Mouse (Mus musculus) E14TG2a.4 (cell line): ENCODE results near the gene Arl4c.

Source experiments
- H3K27me3 ChIP-seq: 2 replicates; pipeline ENCODE4 v1.6.1; 2014; ENCODE audit warnings: low read length, control low read depth; ENCODE audit not compliant: insufficient read depth
- H3K36me3 ChIP-seq: 2 replicates; pipeline ENCODE4 v1.6.1; 2014; ENCODE audit warnings: low read length, control low read depth; ENCODE audit not compliant: insufficient read depth
- H3K4me1 ChIP-seq: replicated peaks from 2 replicates; pipeline ENCODE4 v1.6.1; 2014; ENCODE audit warnings: low read depth, low read length, control low read depth
- H3K4me3 ChIP-seq: replicated peaks from 2 replicates; pipeline ENCODE4 v1.5.1; 2014; ENCODE audit warnings: mild to moderate bottlenecking, low read length
- H3K9me3 ChIP-seq: 2 replicates; pipeline ENCODE4 v1.6.1; 2014; ENCODE audit warnings: low read length, control low read depth
- CTCF ChIP-seq: conservative IDR thresholded peaks from 2 replicates; pipeline ENCODE4 v1.5.1; 2014; ENCODE audit warnings: low read length
- NANOG ChIP-seq: IDR thresholded peaks from 2 replicates; pipeline ENCODE4 v1.6.1; 2014; ENCODE audit warnings: borderline replicate concordance, low read length, mixed read lengths
- POU5F1 ChIP-seq: IDR thresholded peaks from 2 replicates; pipeline ENCODE4 v1.6.1; 2014; ENCODE audit warnings: low read length, borderline replicate concordance

Arl4c gene

GRCm38 (mm10) chr1:88698926-88699325, 3.1 kb downstream of the Arl4c start:
- H3K4me3 ChIP-seq: no peak overlapping the region
- 0 out of 2 replicates have a peak, but pooled peaks cover 6% of the 10 kb centered on the region for H3K36me3 ChIP-seq
- H3K27me3 ChIP-seq: peaks cover 58% of the 10 kb centered on the region
- peaks cover 29% of the 10 kb centered on the region for H3K4me1 ChIP-seq
- H3K9me3 ChIP-seq: no peaks in the 10 kb centered on the region
- TF ChIP-seq NANOG (no peak), POU5F1 (no peak), CTCF (no peak)

- 0 out of 2 replicates have a peak, but pooled peaks cover 6% of the 10 kb centered on the region for H3K36me3 ChIP-seq
- no peak for TF ChIP-seq NANOG
- TF ChIP-seq CTCF: no peak
- no peak for TF ChIP-seq POU5F1
- H3K4me1 ChIP-seq: peaks cover 29% of the 10 kb centered on the region
- H3K27me3 ChIP-seq: peaks cover 57% of the 10 kb centered on the region
- H3K9me3 ChIP-seq: no peaks in the 10 kb centered on the region
- no peak overlapping the region for H3K4me3 ChIP-seq
These were observed 3.9 kb downstream of the Arl4c start for GRCm38 (mm10) chr1:88698131-88698530.

- Histone ChIP-seq H3K9me3 (no peaks in the 10 kb centered on the region), H3K36me3 (0 out of 2 replicates have a peak, but pooled peaks cover 6% of the 10 kb centered on the region), H3K4me1 (peaks cover 23% of the 10 kb centered on the region), H3K4me3 (no peak overlapping the region), H3K27me3 (peaks cover 48% of the 10 kb centered on the region)
- no peak for TF ChIP-seq POU5F1
These were observed 5.6 kb downstream of the Arl4c start for GRCm38 (mm10) chr1:88696408-88696807.

- Histone ChIP-seq H3K36me3 (0 out of 2 replicates have a peak, but pooled peaks cover 6% of the 10 kb centered on the region), H3K9me3 (no peaks in the 10 kb centered on the region), H3K4me3 (no peak overlapping the region), H3K4me1 (peaks cover 9% of the 10 kb centered on the region), H3K27me3 (peaks cover 41% of the 10 kb centered on the region)
- TF ChIP-seq NANOG: no peak
- TF ChIP-seq POU5F1: no peak
- TF ChIP-seq CTCF: no peak
These were observed 7.7 kb downstream of the Arl4c start for GRCm38 (mm10) chr1:88694353-88694752.

- no peaks in the 10 kb centered on the region for H3K36me3 ChIP-seq
- H3K4me3 ChIP-seq: no peak overlapping the region
- H3K9me3 ChIP-seq: peaks cover under 1% of the 10 kb centered on the region; the same call in 1 of the 2 replicates
- peaks cover 35% of the 10 kb centered on the region for H3K27me3 ChIP-seq
- no peak for TF ChIP-seq NANOG
- no peak for TF ChIP-seq CTCF
- no peak for TF ChIP-seq POU5F1
- H3K4me1 ChIP-seq: peaks cover 6% of the 10 kb centered on the region
These were observed 9.7 kb downstream of the Arl4c start for GRCm38 (mm10) chr1:88692293-88692827.

GRCm38 (mm10) chr1:88690601-88691000, 11.4 kb downstream of the Arl4c start:
- H3K27me3 ChIP-seq: peaks cover 26% of the 10 kb centered on the region
- peaks cover 6% of the 10 kb centered on the region for H3K4me1 ChIP-seq
- H3K9me3 ChIP-seq: peaks cover 12% of the 10 kb centered on the region; the same call in 1 of the 2 replicates

GRCm38 (mm10) chr1:88684765-88685164, 17.3 kb downstream of the Arl4c start:
- Histone ChIP-seq H3K36me3 (no peaks in the 10 kb centered on the region), H3K4me3 (no peak overlapping the region), H3K27me3 (peaks cover 39% of the 10 kb centered on the region), H3K4me1 (no peaks in the 10 kb centered on the region), H3K9me3 (peaks cover 12% of the 10 kb centered on the region; the same call in 1 of the 2 replicates)
- no peak for TF ChIP-seq NANOG
- TF ChIP-seq POU5F1: no peak
- no peak for TF ChIP-seq CTCF

More at GRCm38 (mm10) chr1:88690601-88691000, 11.4 kb downstream of the Arl4c start:
- TF ChIP-seq NANOG (no peak), POU5F1 (no peak), CTCF (no peak)
- H3K4me3 ChIP-seq: no peak overlapping the region
- no peaks in the 10 kb centered on the region for H3K36me3 ChIP-seq

- H3K4me3 ChIP-seq: no peak overlapping the region
- peaks cover 38% of the 10 kb centered on the region for H3K27me3 ChIP-seq
- H3K4me1 ChIP-seq: peaks cover 13% of the 10 kb centered on the region
- peaks cover 4% of the 10 kb centered on the region; the same call in 1 of the 2 replicates for H3K9me3 ChIP-seq
- H3K36me3 ChIP-seq: no peaks in the 10 kb centered on the region
- no peak for TF ChIP-seq POU5F1
- no peak for TF ChIP-seq CTCF
- TF ChIP-seq NANOG: no peak
These were observed 20.4 kb downstream of the Arl4c start for GRCm38 (mm10) chr1:88681596-88681995.

GRCm38 (mm10) chr1:88680804-88681203, 21.2 kb downstream of the Arl4c start:
- H3K4me3 ChIP-seq: no peak overlapping the region
- H3K27me3 ChIP-seq: peaks cover 38% of the 10 kb centered on the region

More at GRCm38 (mm10) chr1:88680804-88681203, 21.2 kb downstream of the Arl4c start:
- Histone ChIP-seq H3K36me3 (no peaks in the 10 kb centered on the region), H3K4me1 (peaks cover 13% of the 10 kb centered on the region), H3K9me3 (no peaks in the 10 kb centered on the region)
- no peak for TF ChIP-seq CTCF
- no peak for TF ChIP-seq POU5F1
- TF ChIP-seq NANOG: no peak
